Mouse (Mus musculus): ENCODE results near the gene Scand1.

DNA sequence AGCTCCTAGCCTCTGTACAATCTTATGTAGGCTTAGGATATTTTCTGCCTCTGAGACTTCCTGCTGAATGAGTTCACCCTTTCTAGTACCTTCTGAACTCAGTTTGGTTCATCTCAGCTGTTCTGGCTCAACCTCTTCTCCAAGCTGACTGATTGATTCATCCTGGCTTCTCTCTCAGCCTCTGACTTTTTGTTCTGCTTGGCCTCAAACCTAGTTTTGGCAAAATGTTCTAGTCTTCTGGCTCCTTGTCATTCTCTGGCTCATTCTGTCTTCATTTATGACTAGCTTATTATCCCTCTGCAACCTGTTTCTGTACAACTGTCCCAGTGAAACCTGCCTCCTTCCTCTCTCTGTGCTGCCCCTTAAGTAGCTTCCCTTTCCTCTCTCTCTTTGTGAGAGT, 6.0 kb upstream of the Scand1 start:
- TF ChIP-seq CTCF (IDR thresholded peaks at IDR 0.05), result no peak
- TF ChIP-seq POLR2A (IDR thresholded peaks at IDR 0.05; ENCODE audit: insufficient read depth, low read depth, low read length), result no peak

Data from heart, adult 2 months (tissue).